Mouse (Mus musculus): ENCODE results near the gene Cry2. TPM values are rescaled to one million over a fixed set of nuclear protein-coding genes. Genes with fewer than 3 reads are reported as not detected.
"Not testable (repeated sequence)": the region's sequence is repeated elsewhere in the genome, so short reads cannot be mapped to it uniquely, and the experiment has no call there.

Gene Cry2
- total and polyA plus RNA-seq, 3 experiments = 12.7 to 29.3 (median 19.1) TPM

DNA sequence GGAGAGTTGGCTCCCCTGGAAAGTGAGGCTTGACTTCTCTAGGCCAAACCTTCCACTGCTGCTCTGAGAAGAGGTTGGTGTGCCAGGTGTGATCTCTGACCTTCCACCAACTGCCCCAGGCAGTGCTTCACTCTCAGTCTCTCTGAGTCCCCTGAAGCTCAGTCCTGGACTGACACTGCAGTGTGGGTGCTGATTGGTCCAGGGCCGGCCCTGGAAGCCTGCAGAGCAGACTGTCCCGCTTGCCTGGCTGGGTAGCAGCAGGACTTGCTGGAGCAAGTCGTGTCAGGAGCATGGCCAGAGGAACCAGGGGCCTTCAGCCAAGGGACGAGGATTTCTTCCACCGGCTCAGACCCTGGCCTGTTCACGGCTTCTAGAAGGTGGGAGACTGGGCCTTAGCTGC is 29.1 kb downstream of the Cry2 start:
- H3K36me3 ChIP-seq (ENCODE audit: control insufficient read depth, insufficient read depth, low read length) = no peaks in the 10 kb centered on the region
- intact Hi-C loops (cut with DNase I) = no loop called here
- H3K27me3 ChIP-seq (ENCODE audit: control insufficient read depth, insufficient read depth, low read length) = 0 out of 2 replicates have a peak, but pooled peaks cover 1% of the 10 kb centered on the region
- TF ChIP-seq POLR2A (IDR thresholded peaks at IDR 0.05; ENCODE audit: insufficient read depth, low read depth, low read length) (no peak), CTCF (IDR thresholded peaks at IDR 0.05) (no peak), EP300 (IDR thresholded peaks at IDR 0.05; ENCODE audit: insufficient read depth, low read depth, low read length) (no peak)
- H3K4me1 ChIP-seq (ENCODE audit: control insufficient read depth, insufficient read depth, low read length) = peaks cover 2% of the 10 kb centered on the region; the same call in 1 of the 2 replicates
- no peaks in the 10 kb centered on the region for H3K79me2 ChIP-seq (replicated peaks; ENCODE audit: control insufficient read depth, insufficient read depth, low read length)
- no peak overlapping the region for H3K9ac ChIP-seq (ENCODE audit: low read depth, low read length)
- H3K4me3 ChIP-seq = no peak overlapping the region
- DNase-seq = no peak
- 82% methylated on average over 6 of the region's 6 CpGs for WGBS
- no peak overlapping the region for H3K27ac ChIP-seq

DNA sequence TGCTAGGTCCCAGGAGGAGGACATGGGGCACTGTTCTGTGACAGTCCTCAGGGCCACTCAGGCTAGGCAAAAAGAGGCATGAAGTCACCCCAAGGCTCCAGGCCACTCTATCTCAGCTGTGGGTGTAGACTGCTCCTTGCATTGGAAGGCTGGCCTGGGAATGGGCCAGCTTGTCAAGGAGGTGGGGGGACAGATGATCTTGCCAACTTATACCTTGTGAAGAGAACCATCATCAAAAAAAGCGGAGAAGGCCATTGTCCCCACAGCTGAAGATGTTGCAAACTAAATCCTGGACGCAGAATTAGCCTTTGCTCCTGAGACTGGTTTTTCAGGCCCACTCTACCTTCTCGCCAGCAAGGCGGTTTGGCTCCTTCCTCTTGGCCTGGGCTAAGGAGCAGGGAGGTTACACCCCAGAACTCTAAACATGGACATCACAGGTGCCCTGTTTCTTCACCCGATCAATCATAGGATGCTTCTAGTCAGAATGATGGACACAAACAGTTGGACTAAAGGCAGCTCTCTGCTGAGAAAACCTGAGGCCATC is 30.0 kb downstream of the Cry2 start:
- 88% methylated on average over 5 of the region's 5 CpGs for WGBS

DNA sequence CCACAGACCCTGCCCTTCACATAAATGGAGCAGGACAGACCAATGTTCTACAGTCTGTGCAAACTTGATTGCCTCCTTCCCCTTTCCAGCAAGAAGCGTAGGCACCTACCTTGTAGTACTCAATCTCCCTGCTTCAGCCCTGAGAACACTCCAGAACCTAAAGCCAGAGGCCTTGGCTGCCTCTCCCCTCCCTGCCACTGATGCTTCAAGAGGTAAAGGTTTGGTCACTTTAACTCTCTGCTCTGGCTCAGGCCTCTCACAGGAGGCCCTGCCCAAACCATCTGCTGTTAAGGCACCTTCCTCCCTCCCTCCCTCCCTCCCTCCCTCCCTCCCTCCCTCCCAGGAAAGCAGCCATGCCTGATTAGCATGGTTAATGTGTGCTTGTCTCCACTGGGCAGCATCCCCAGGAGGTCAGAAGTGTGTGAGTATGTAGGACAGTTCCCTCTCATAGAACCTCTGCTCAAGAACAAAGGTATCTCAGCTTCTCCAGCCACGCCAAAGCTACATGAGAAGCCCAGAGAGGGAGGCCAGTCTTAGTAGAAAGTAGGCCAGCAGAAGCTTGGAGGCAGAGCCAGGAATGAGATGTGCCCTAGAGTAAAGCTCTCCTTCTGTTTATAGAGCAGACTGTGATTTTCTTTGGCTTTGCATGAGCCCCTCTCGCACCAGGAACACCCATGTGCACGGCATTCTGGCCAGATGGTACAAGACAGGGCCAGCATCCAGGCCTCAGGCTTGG is 31.1 kb downstream of the Cry2 start:
- Histone ChIP-seq H3K27me3 (ENCODE audit: control insufficient read depth, insufficient read depth, low read length) (0 out of 2 replicates have a peak, but pooled peaks cover 1% of the 10 kb centered on the region), H3K27ac (no peak overlapping the region), H3K4me3 (no peak overlapping the region), H3K36me3 (ENCODE audit: control insufficient read depth, insufficient read depth, low read length) (no peaks in the 10 kb centered on the region), H3K79me2 (replicated peaks; ENCODE audit: control insufficient read depth, insufficient read depth, low read length) (no peaks in the 10 kb centered on the region), H3K9ac (ENCODE audit: low read depth, low read length) (no peak overlapping the region), H3K4me1 (ENCODE audit: control insufficient read depth, insufficient read depth, low read length) (peaks cover 2% of the 10 kb centered on the region; the same call in 1 of the 2 replicates)
- TF ChIP-seq POLR2A (IDR thresholded peaks at IDR 0.05; ENCODE audit: insufficient read depth, low read depth, low read length) (no peak), EP300 (IDR thresholded peaks at IDR 0.05; ENCODE audit: insufficient read depth, low read depth, low read length) (no peak), CTCF (IDR thresholded peaks at IDR 0.05) (no peak)
- intact Hi-C loops (cut with DNase I) = no loop called here
- no peak for DNase-seq
- 71% methylated on average over 4 of the region's 4 CpGs for WGBS

More for the DNA sequence above, 30.0 kb downstream of the Cry2 start:
- Histone ChIP-seq H3K4me1 (ENCODE audit: control insufficient read depth, insufficient read depth, low read length) (peaks cover 2% of the 10 kb centered on the region; the same call in 1 of the 2 replicates), H3K79me2 (replicated peaks; ENCODE audit: control insufficient read depth, insufficient read depth, low read length) (no peaks in the 10 kb centered on the region), H3K9ac (ENCODE audit: low read depth, low read length) (no peak overlapping the region), H3K27ac (no peak overlapping the region), H3K27me3 (ENCODE audit: control insufficient read depth, insufficient read depth, low read length) (0 out of 2 replicates have a peak, but pooled peaks cover 1% of the 10 kb centered on the region), H3K36me3 (ENCODE audit: control insufficient read depth, insufficient read depth, low read length) (no peaks in the 10 kb centered on the region), H3K4me3 (no peak overlapping the region)
- TF ChIP-seq CTCF (IDR thresholded peaks at IDR 0.05) (no peak), EP300 (IDR thresholded peaks at IDR 0.05; ENCODE audit: insufficient read depth, low read depth, low read length) (no peak), POLR2A (IDR thresholded peaks at IDR 0.05; ENCODE audit: insufficient read depth, low read depth, low read length) (no peak)
- no peak for DNase-seq
- intact Hi-C loops (cut with DNase I) = no loop called here

DNA sequence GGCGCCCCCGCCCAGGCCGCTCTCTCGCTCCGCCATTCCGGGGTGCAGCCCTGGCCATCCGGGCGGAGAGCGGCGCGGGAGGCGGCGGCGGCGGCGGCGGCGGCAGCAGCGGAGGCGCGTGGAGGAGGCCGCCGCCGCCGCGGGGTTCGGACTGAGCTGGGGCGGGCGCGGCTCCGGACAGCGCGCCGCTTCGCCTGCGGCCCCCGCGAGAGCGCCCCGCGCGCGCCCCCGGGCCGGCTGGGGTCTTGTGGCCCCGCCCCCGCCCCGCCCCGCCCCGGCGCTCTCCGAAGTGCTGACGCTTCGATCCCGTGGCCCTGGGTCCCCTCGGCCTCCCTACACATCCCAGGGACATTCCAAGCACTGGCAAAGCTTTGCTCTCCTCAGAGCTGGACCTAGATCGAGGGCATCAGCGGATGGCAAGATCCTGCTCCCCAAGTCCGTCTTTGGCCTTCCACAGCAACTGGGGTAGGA is 32.7 kb downstream of the Cry2 start, which contains the start of gene Mapk8ip1:
TSS of gene Mapk8ip1 (minus strand) at position 173 of the 471 bp plus-strand sequence.
- WGBS = 7% methylated on average over 54 of the region's 59 CpGs
- Histone ChIP-seq H3K27ac (no peak within 1 kb of the TSS), H3K4me1 (ENCODE audit: control insufficient read depth, insufficient read depth, low read length) (peaks cover 2% of the 10 kb centered on the region; the same call in 1 of the 2 replicates), H3K27me3 (ENCODE audit: control insufficient read depth, insufficient read depth, low read length) (0 out of 2 replicates have a peak, but pooled peaks cover 1% of the 10 kb centered on the region), H3K36me3 (ENCODE audit: control insufficient read depth, insufficient read depth, low read length) (no peaks in the 10 kb centered on the region), H3K4me3 (peak within 1 kb of the TSS; percentile 33), H3K79me2 (replicated peaks; ENCODE audit: control insufficient read depth, insufficient read depth, low read length) (no peaks in the 10 kb centered on the region), H3K9ac (ENCODE audit: low read depth, low read length) (peak within 1 kb of the TSS; percentile 59; the same call in 1 of the 2 replicates)
- TF ChIP-seq POLR2A (IDR thresholded peaks at IDR 0.05; ENCODE audit: insufficient read depth, low read depth, low read length) (no peak), CTCF (IDR thresholded peaks at IDR 0.05) (no peak), EP300 (IDR thresholded peaks at IDR 0.05; ENCODE audit: insufficient read depth, low read depth, low read length) (no peak)
- intact Hi-C loops (cut with DNase I) = no loop called here
- DNase-seq = no peak

DNA sequence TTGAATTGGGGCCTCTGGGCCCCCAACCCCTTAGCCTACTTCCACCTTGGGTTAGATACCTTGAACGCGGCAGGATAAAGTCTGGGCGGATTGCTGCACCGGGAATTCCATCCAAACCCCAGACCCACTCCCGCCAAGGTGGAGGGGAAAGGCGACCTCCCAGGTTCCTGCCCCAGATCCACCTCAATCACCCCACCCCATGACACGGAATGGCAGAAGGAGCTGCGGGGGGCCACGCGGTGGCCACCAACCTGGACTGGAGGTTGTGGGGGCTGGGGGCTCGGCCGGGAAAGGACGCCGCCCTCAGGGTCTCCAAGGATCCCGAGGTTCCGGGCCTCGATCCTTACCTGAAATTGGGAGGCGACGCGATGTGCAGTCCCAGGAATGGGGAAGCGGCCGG is 33.2 kb downstream of the Cry2 start:
- Histone ChIP-seq H3K79me2 (replicated peaks; ENCODE audit: control insufficient read depth, insufficient read depth, low read length) (no peaks in the 10 kb centered on the region), H3K27ac (no peak overlapping the region), H3K36me3 (ENCODE audit: control insufficient read depth, insufficient read depth, low read length) (no peaks in the 10 kb centered on the region), H3K4me3 (peak overlapping the region; percentile 33), H3K4me1 (ENCODE audit: control insufficient read depth, insufficient read depth, low read length) (peaks cover 2% of the 10 kb centered on the region; the same call in 1 of the 2 replicates), H3K27me3 (ENCODE audit: control insufficient read depth, insufficient read depth, low read length) (0 out of 2 replicates have a peak, but pooled peaks cover 1% of the 10 kb centered on the region), H3K9ac (ENCODE audit: low read depth, low read length) (peak overlapping the region; percentile 59; the same call in 1 of the 2 replicates)
- 9% methylated on average over 22 of the region's 22 CpGs for WGBS
- TF ChIP-seq POLR2A (IDR thresholded peaks at IDR 0.05; ENCODE audit: insufficient read depth, low read depth, low read length) (no peak), EP300 (IDR thresholded peaks at IDR 0.05; ENCODE audit: insufficient read depth, low read depth, low read length) (no peak), CTCF (IDR thresholded peaks at IDR 0.05) (no peak)
- intact Hi-C loops (cut with DNase I) = no loop called here
- DNase-seq = no peak

DNA sequence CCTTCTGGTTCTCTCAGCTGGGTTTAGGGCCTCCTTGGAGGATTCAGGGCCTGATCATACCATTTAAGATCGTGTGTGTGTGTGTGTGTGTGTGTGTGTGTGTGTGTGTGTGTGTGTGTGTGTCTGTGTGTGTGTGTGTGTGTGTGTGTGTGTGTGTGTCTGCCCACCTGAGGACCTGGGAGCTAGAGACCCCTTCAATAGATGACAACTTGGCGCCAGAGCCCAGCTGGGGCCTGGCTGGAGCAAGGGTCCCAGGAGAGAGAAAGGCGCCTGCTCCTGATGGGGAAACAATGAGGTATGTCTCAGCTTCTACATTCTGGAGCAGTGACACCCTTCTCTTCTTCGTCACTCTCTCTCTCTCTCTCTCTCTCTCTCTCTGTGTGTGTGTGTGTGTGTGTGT is 34.0 kb downstream of the Cry2 start:
- intact Hi-C loops (cut with DNase I); H3K79me2 ChIP-seq (replicated peaks; ENCODE audit: control insufficient read depth, insufficient read depth, low read length); H3K4me3 ChIP-seq; H3K9ac ChIP-seq (ENCODE audit: low read depth, low read length); DNase-seq; H3K27ac ChIP-seq; H3K27me3 ChIP-seq (ENCODE audit: control insufficient read depth, insufficient read depth, low read length); H3K4me1 ChIP-seq (ENCODE audit: control insufficient read depth, insufficient read depth, low read length); H3K36me3 ChIP-seq (ENCODE audit: control insufficient read depth, insufficient read depth, low read length): not testable (repeated sequence)
- 91% methylated on average over 4 of the region's 4 CpGs for WGBS
